Comparison of ENCODE assay signal across 8 mouse cellular contexts in the genomic region with DNA sequence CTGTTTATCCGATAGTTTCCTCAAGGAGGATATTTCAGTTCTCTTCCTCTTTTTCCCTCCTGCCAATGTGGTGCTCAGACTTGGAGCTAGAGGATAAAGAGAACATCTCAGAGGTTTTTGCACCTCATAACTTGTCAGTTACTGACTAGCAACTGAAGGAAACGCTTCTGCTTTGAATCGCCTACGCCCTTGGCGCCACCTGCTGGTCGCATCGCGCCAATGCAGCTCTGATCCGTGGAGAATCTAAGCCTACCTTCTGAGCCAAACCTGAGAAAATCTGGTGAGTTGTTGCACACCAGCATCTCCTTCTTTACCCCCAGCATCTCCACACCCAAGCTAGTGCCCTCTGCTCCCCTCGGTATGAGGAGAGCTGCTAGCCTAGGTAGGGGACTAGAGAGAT. TPM values are rescaled to one million over a fixed set of nuclear protein-coding genes. Genes with fewer than 3 reads are reported as not detected.
DNase-seq lines count a peak whose midpoint lies in the region; ATAC-seq and TF ChIP-seq lines count a peak whose summit lies in the region.

No protein-coding gene starts in this region.

- H3K4me3 ChIP-seq in hindbrain, embryonic 10.5 days, result no peak overlapping the region
- H3K4me3 ChIP-seq in hindbrain, embryonic 16.5 days (ENCODE audit: low read length), result no peak overlapping the region
- no peak overlapping the region for H3K4me3 ChIP-seq in embryonic facial prominence, embryonic 11.5 days (ENCODE audit: low read depth, low read length)
- no peak overlapping the region for H3K4me3 ChIP-seq in testis, adult 2 months (ENCODE audit: control insufficient read depth, low read depth, low read length)

- H3K9ac ChIP-seq in hindbrain, embryonic 16.5 days (ENCODE audit: low read depth, low read length), result no peak overlapping the region
- no peak overlapping the region for H3K9ac ChIP-seq in embryonic facial prominence, embryonic 11.5 days (replicated peaks; ENCODE audit: low read length)

- no peaks in the 10 kb centered on the region for H3K36me3 ChIP-seq in hindbrain, embryonic 10.5 days
- H3K36me3 ChIP-seq in hindbrain, embryonic 16.5 days (ENCODE audit: control insufficient read depth, insufficient read depth, low read length), result no peaks in the 10 kb centered on the region
- H3K36me3 ChIP-seq in embryonic facial prominence, embryonic 11.5 days (replicated peaks; ENCODE audit: control insufficient read depth, insufficient read depth, low read depth, low read length), result no peaks in the 10 kb centered on the region
- H3K36me3 ChIP-seq in testis, adult 2 months (ENCODE audit: control insufficient read depth, insufficient read depth, low read length), result no peaks in the 10 kb centered on the region

- no peak for ATAC-seq in hindbrain, embryonic 16.5 days
- ATAC-seq in embryonic facial prominence, embryonic 11.5 days (replicated peaks; ENCODE audit: insufficient number of reproducible peaks, low FRiP score, low TSS enrichment, low read depth), result no peak
- ATAC-seq in monocyte, adult 5-6 weeks (replicated peaks; ENCODE audit: insufficient number of reproducible peaks, low FRiP score, low TSS enrichment, poor library complexity, severe bottlenecking), result peak; percentile 86

- H3K9me3 ChIP-seq in hindbrain, embryonic 10.5 days, result no peaks in the 10 kb centered on the region
- H3K9me3 ChIP-seq in hindbrain, embryonic 16.5 days (ENCODE audit: control insufficient read depth, low read length), result no peaks in the 10 kb centered on the region
- no peaks in the 10 kb centered on the region for H3K9me3 ChIP-seq in embryonic facial prominence, embryonic 11.5 days (replicated peaks; ENCODE audit: control insufficient read depth, low read length)

- WGBS in hindbrain, embryonic 10.5 days, result 6% methylated on average over 10 of the region's 10 CpGs
- 7% methylated on average over 10 of the region's 10 CpGs for WGBS in hindbrain, embryonic 16.5 days
- 6% methylated on average over 10 of the region's 10 CpGs for WGBS in embryonic facial prominence, embryonic 11.5 days

- peaks cover 8% of the 10 kb centered on the region; the same call in 1 of the 2 replicates for H3K4me1 ChIP-seq in hindbrain, embryonic 10.5 days (replicated peaks)
- H3K4me1 ChIP-seq in hindbrain, embryonic 16.5 days (ENCODE audit: control insufficient read depth, insufficient read depth, low read depth, low read length), result no peaks in the 10 kb centered on the region
- no peaks in the 10 kb centered on the region for H3K4me1 ChIP-seq in embryonic facial prominence, embryonic 11.5 days (ENCODE audit: control insufficient read depth, insufficient read depth, low read length)
- H3K4me1 ChIP-seq in testis, adult 2 months (ENCODE audit: control insufficient read depth, insufficient read depth, low read length), result peaks cover 15% of the 10 kb centered on the region

- peak; percentile 99; the same call in 1 of the 2 replicates for TF ChIP-seq CTCF in testis, adult 2 months (IDR thresholded peaks at IDR 0.05; ENCODE audit: control insufficient read depth, insufficient read depth, insufficient replicate concordance, low read depth, low read length)

- H3K27me3 ChIP-seq in hindbrain, embryonic 10.5 days (ENCODE audit: insufficient read depth, poor library complexity, severe bottlenecking), result no peaks in the 10 kb centered on the region
- H3K27me3 ChIP-seq in hindbrain, embryonic 16.5 days (replicated peaks; ENCODE audit: control insufficient read depth, insufficient read depth, low read length), result no peaks in the 10 kb centered on the region
- no peaks in the 10 kb centered on the region for H3K27me3 ChIP-seq in embryonic facial prominence, embryonic 11.5 days (ENCODE audit: control insufficient read depth, insufficient read depth, low read length)
- no peaks in the 10 kb centered on the region for H3K27me3 ChIP-seq in testis, adult 2 months (ENCODE audit: control insufficient read depth, insufficient read depth, low read length)

- TF ChIP-seq POLR2A in testis, adult 2 months (IDR thresholded peaks at IDR 0.05; ENCODE audit: control insufficient read depth, low read depth, low read length), result no peak

- no peak overlapping the region for H3K27ac ChIP-seq in hindbrain, embryonic 10.5 days
- H3K27ac ChIP-seq in hindbrain, embryonic 16.5 days (ENCODE audit: low read depth, low read length), result no peak overlapping the region
- no peak overlapping the region for H3K27ac ChIP-seq in embryonic facial prominence, embryonic 11.5 days (replicated peaks; ENCODE audit: low read depth, low read length)
- H3K27ac ChIP-seq in testis, adult 2 months (ENCODE audit: control insufficient read depth, insufficient read depth, low read depth, low read length), result peak overlapping the region; percentile 74; the same call in 1 of the 2 replicates

- H3K4me2 ChIP-seq in hindbrain, embryonic 16.5 days (ENCODE audit: low read length), result no peak overlapping the region
- no peak overlapping the region for H3K4me2 ChIP-seq in embryonic facial prominence, embryonic 11.5 days (ENCODE audit: low read depth, low read length)

- DNase-seq in hindbrain, embryonic 10.5 days (ENCODE audit: low spot score), result peak; percentile 81
- DNase-seq in adrenal gland, postnatal 36 days, result peak; percentile 84 to 88
- peak; percentile 83 for DNase-seq in embryonic facial prominence, embryonic 11.5 days (ENCODE audit: low spot score)
- DNase-seq in heart, postnatal 4 days, result peak; percentile 90
- peak; percentile 40 to 92 for DNase-seq in left cerebral cortex, adult 8-10 months (ENCODE audit: low spot score in 2 of 2)

RNA-seq across cellular contexts. Expression of a gene that starts 18.0 kb away (rescaled TPM):
- 9.2 and 9.6 TPM in 2 replicates for polyA plus RNA-seq in hindbrain, embryonic 10.5 days (2016; fragmentation: Nextera tagmentation; extraction: Ambion mirVana)
- 7.7 and 9.5 TPM in 2 replicates for polyA plus RNA-seq in hindbrain, embryonic 16.5 days (2015; fragmentation: Nextera tagmentation; extraction: Ambion mirVana)
- 10 to 100 TPM; 29.8 to 36.0 TPM for total RNA-seq in adrenal gland, postnatal 36 days (2021)
- polyA plus RNA-seq in embryonic facial prominence, embryonic 11.5 days (2014; fragmentation: Nextera tagmentation; extraction: Ambion mirVana), result 10.4 and 11.2 TPM in 2 replicates
- total RNA-seq in heart, postnatal 4 days (2021), result 10 to 100 TPM; 23.3 to 24.0 TPM
- total RNA-seq in left cerebral cortex, adult 8-10 months (2022), result 10 to 100 TPM; 38.7 to 43.9 (median 41.0) TPM
- total RNA-seq in monocyte, adult 5-6 weeks (2017), result 50.6 to 62.5 TPM (median 51.5 TPM) in 3 replicates
- 5.0 and 6.7 TPM in 2 replicates for polyA plus RNA-seq in testis, adult 2 months (2012; rRNA removed)
